Comparison of ENCODE assay signal across 30 mouse cellular contexts in the genomic region with DNA sequence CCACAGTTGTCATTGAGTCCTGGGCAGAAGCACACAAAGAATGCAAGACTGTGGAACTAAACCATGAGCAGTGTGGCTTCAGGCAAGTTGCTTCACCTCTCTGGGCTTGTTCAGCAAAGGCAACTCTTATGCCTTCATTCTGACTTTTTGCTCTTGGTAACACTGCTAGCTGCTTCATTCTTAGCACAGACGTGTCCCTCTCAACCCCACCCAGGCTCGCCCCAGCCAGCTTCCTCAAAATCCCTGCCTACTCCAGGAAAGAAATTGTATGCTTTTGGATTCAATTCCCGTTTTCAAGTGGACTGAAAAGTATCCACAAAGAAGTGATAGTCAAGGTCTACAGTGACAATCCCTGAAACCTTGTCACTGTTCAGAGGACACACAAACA. TPM values are rescaled to one million over a fixed set of nuclear protein-coding genes. Genes with fewer than 3 reads are reported as not detected.
DNase-seq lines count a peak whose midpoint lies in the region; ATAC-seq and TF ChIP-seq lines count a peak whose summit lies in the region.
"Had no signal": no experiment of that assay in that cellular context is flagged by ENCODE, and none has a peak within 500 bp of the region (broad histone marks: within the 10 kb centered on the region; RNA-seq: fewer than 3 reads in every experiment).

No protein-coding gene starts in this region.

- 10% methylated on average over 3 of the region's 3 CpGs for WGBS in bone marrow, adult 2 months
- WGBS in liver, embryonic 15.5 days (ENCODE audit: insufficient replicate concordance), result 11% methylated on average over 3 of the region's 3 CpGs

- H3K27ac ChIP-seq in bone marrow, adult 2 months (ENCODE audit: control insufficient read depth, insufficient read depth, low read depth, low read length, poor library complexity), result peak overlapping the region; percentile 36
- peak overlapping the region; percentile 58; the same call in 1 of the 2 replicates for H3K27ac ChIP-seq in liver, embryonic 15.5 days (replicated peaks)
- no peak overlapping the region for H3K27ac ChIP-seq in left cerebral cortex, adult 2 months
- H3K27ac ChIP-seq: embryonic facial prominence, embryonic 13.5 days; forebrain, embryonic 15.5 days; heart, embryonic 10.5 days; hindbrain, embryonic 10.5 days; intestine, embryonic 15.5 days; limb, embryonic 12.5 days; midbrain, embryonic 15.5 days; neural tube, embryonic 12.5 days; stomach, embryonic 15.5 days had no signal

- DNase-seq in heart, adult 11 months, result peak; percentile 92
- no peak for DNase-seq in heart, postnatal 36 days
- DNase-seq in right cerebral cortex, postnatal 10 days (ENCODE audit: low spot score in 2 of 2), result no peak
- DNase-seq in adrenal gland, postnatal 36 days, result no peak
- DNase-seq in left cerebral cortex, adult 2 months (ENCODE audit: extremely low spot score in 1 of 2, low spot score in 2 of 2), result no peak
- DNase-seq: adrenal gland, postnatal 25 days; cerebellum, adult 8-10 months; cerebellum, postnatal 36 days; embryo, embryonic 11 days; gastrocnemius, postnatal 36 days; kidney, adult 8-10 months; kidney, postnatal 14 days; layer of hippocampus, postnatal 36 days; right cerebral cortex, postnatal 25 days; thymus, adult 18-20 months; thymus, postnatal 4 days had no signal

- no peaks in the 10 kb centered on the region for H3K9me3 ChIP-seq in liver, embryonic 15.5 days (replicated peaks)
- H3K9me3 ChIP-seq: embryonic facial prominence, embryonic 13.5 days; forebrain, embryonic 15.5 days; heart, embryonic 10.5 days; hindbrain, embryonic 10.5 days; intestine, embryonic 15.5 days; limb, embryonic 12.5 days; midbrain, embryonic 15.5 days; neural tube, embryonic 12.5 days; stomach, embryonic 15.5 days had no signal

- TF ChIP-seq POLR2A in bone marrow, adult 2 months (IDR thresholded peaks at IDR 0.05; ENCODE audit: borderline replicate concordance, control insufficient read depth, low read depth, low read length), result no peak

- ATAC-seq in liver, embryonic 15.5 days (ENCODE audit: insufficient read depth), result no peak
- ATAC-seq in megakaryocyte progenitor cell, adult 5-6 weeks (replicated peaks; ENCODE audit: poor library complexity), result peak; percentile 2; the same call in 1 of the 2 replicates
- ATAC-seq: forebrain, embryonic 15.5 days; hindbrain, embryonic 16.5 days; intestine, embryonic 15.5 days; midbrain, embryonic 15.5 days had no signal

- H3K27me3 ChIP-seq in liver, embryonic 15.5 days, result 0 out of 2 replicates have a peak, but pooled peaks cover 4% of the 10 kb centered on the region
- H3K27me3 ChIP-seq: intestine, embryonic 15.5 days; stomach, embryonic 15.5 days had no signal

- H3K4me2 ChIP-seq in liver, embryonic 15.5 days, result no peak overlapping the region; the same call in 1 of the 2 replicates
- H3K4me2 ChIP-seq: embryonic facial prominence, embryonic 13.5 days; forebrain, embryonic 15.5 days; intestine, embryonic 15.5 days; limb, embryonic 12.5 days; midbrain, embryonic 15.5 days; neural tube, embryonic 12.5 days; stomach, embryonic 15.5 days had no signal

- H3K36me3 ChIP-seq in liver, embryonic 15.5 days (replicated peaks), result no peaks in the 10 kb centered on the region
- H3K36me3 ChIP-seq: embryonic facial prominence, embryonic 13.5 days; forebrain, embryonic 15.5 days; heart, embryonic 10.5 days; hindbrain, embryonic 10.5 days; intestine, embryonic 15.5 days; limb, embryonic 12.5 days; midbrain, embryonic 15.5 days; neural tube, embryonic 12.5 days; stomach, embryonic 15.5 days had no signal

- TF ChIP-seq CTCF in bone marrow, adult 2 months (IDR thresholded peaks at IDR 0.05; ENCODE audit: control insufficient read depth, insufficient read depth, low read length), result no peak
- TF ChIP-seq CTCF in left cerebral cortex, adult 2 months (IDR thresholded peaks at IDR 0.05), result no peak

- H3K4me1 ChIP-seq in bone marrow, adult 2 months (ENCODE audit: control insufficient read depth, insufficient read depth, low read length), result peaks cover 13% of the 10 kb centered on the region
- peaks cover 61% of the 10 kb centered on the region for H3K4me1 ChIP-seq in liver, embryonic 15.5 days (replicated peaks)
- H3K4me1 ChIP-seq: forebrain, embryonic 15.5 days; midbrain, embryonic 15.5 days; neural tube, embryonic 12.5 days had no signal

- intact Hi-C loops in heart, postnatal 36 days (cut with DNase I), result loop anchor here (2.0 to 5.0 kb wide), 3 partner anchors 19 to 82 kb away; partner anchors contain the start of gene Tle6
- intact Hi-C loops in left cerebral cortex, adult 2 months (cut with DNase I), result loop anchor here (2.0 kb wide), 1 partner anchor 13 kb away; no protein-coding TSS in a partner anchor

- no peak overlapping the region for H3K9ac ChIP-seq in liver, embryonic 15.5 days
- H3K9ac ChIP-seq: embryonic facial prominence, embryonic 13.5 days; forebrain, embryonic 15.5 days; intestine, embryonic 15.5 days; limb, embryonic 12.5 days; midbrain, embryonic 15.5 days; neural tube, embryonic 12.5 days; stomach, embryonic 15.5 days had no signal

- no peak overlapping the region for H3K4me3 ChIP-seq in bone marrow, adult 2 months (replicated peaks; ENCODE audit: control insufficient read depth, low read depth, low read length)
- no peak overlapping the region for H3K4me3 ChIP-seq in liver, embryonic 15.5 days (replicated peaks)
- H3K4me3 ChIP-seq in left cerebral cortex, adult 2 months, result no peak overlapping the region
- H3K4me3 ChIP-seq: embryonic facial prominence, embryonic 13.5 days; erythroblast, embryonic 14.5 days; forebrain, embryonic 15.5 days; heart, embryonic 10.5 days; hindbrain, embryonic 10.5 days; intestine, embryonic 15.5 days; limb, embryonic 12.5 days; midbrain, embryonic 15.5 days; neural tube, embryonic 12.5 days; stomach, embryonic 15.5 days had no signal

RNA-seq across cellular contexts. Expression of gene Gna15, which starts 4.1 kb away (rescaled TPM):
- total RNA-seq in heart, postnatal 36 days (2021), result under 1 TPM; 0.73 to 0.78 TPM
- polyA plus RNA-seq in bone marrow, adult 2 months (2011; ENCODE audit: insufficient read depth, insufficient read length, low replicate concordance, missing spikeins), result 5.4 and 9.4 TPM in 2 replicates
- polyA plus RNA-seq in liver, embryonic 15.5 days (2015; fragmentation: Nextera tagmentation; extraction: Ambion mirVana), result 4.3 and 5.6 TPM in 2 replicates
- 29.4 and 31.9 TPM in 2 replicates for total RNA-seq in megakaryocyte progenitor cell, adult 5-6 weeks (2015)
- total RNA-seq in megakaryocyte progenitor cell, adult 5-6 weeks (2017), result 28.7 and 28.9 TPM in 2 replicates
- 1 to 10 TPM; 1.0 to 1.3 TPM for total RNA-seq in adrenal gland, postnatal 36 days (2021)
- total RNA-seq in left cerebral cortex, adult 2 months (2021), result 1 to 10 TPM; 1.3 to 2.8 TPM

RNA-seq across cellular contexts. Expression of gene S1pr4, which starts 20.0 kb away (rescaled TPM):
- 1 to 10 TPM in 1 of 2 experiments, under 1 TPM in 1; 0.61 to 1.3 TPM for total RNA-seq in heart, postnatal 36 days (2021)
- 7.6 and 15.8 TPM in 2 replicates for polyA plus RNA-seq in bone marrow, adult 2 months (2011; ENCODE audit: insufficient read depth, insufficient read length, low replicate concordance, missing spikeins)
- polyA plus RNA-seq in liver, embryonic 15.5 days (2015; fragmentation: Nextera tagmentation; extraction: Ambion mirVana), result 4.1 and 5.4 TPM in 2 replicates
- total RNA-seq in megakaryocyte progenitor cell, adult 5-6 weeks (2015), result 8.3 and 8.9 TPM in 2 replicates
- 6.2 and 9.5 TPM in 2 replicates for total RNA-seq in megakaryocyte progenitor cell, adult 5-6 weeks (2017)
- total RNA-seq in adrenal gland, postnatal 36 days (2021), result 1 to 10 TPM; 1.1 to 1.2 TPM
- total RNA-seq in left cerebral cortex, adult 2 months (2021), result under 1 TPM; 0.56 to 0.70 TPM

RNA-seq across cellular contexts. Expression of gene Ncln, which starts 23.8 kb away (rescaled TPM):
- total RNA-seq in heart, postnatal 36 days (2021), result 10 to 100 TPM; 61.9 to 63.9 TPM
- polyA plus RNA-seq in bone marrow, adult 2 months (2011; ENCODE audit: insufficient read depth, insufficient read length, low replicate concordance, missing spikeins), result 30.2 and 61.0 TPM in 2 replicates
- 43.7 and 52.0 TPM in 2 replicates for polyA plus RNA-seq in liver, embryonic 15.5 days (2015; fragmentation: Nextera tagmentation; extraction: Ambion mirVana)
- total RNA-seq in megakaryocyte progenitor cell, adult 5-6 weeks (2015), result 81.2 and 99.2 TPM in 2 replicates
- 85.6 and 101 TPM in 2 replicates for total RNA-seq in megakaryocyte progenitor cell, adult 5-6 weeks (2017)
- 100 to 1,000 TPM; 123 to 125 TPM for total RNA-seq in adrenal gland, postnatal 36 days (2021)
- 10 to 100 TPM; 78.3 to 80.8 TPM for total RNA-seq in left cerebral cortex, adult 2 months (2021)

RNA-seq across cellular contexts. Expression of gene Gna11, which starts 25.0 kb away (rescaled TPM):
- 10 to 100 TPM; 50.7 to 51.7 TPM for total RNA-seq in heart, postnatal 36 days (2021)
- polyA plus RNA-seq in bone marrow, adult 2 months (2011; ENCODE audit: insufficient read depth, insufficient read length, low replicate concordance, missing spikeins), result 12.3 and 23.8 TPM in 2 replicates
- polyA plus RNA-seq in liver, embryonic 15.5 days (2015; fragmentation: Nextera tagmentation; extraction: Ambion mirVana), result 20.3 and 24.6 TPM in 2 replicates
- total RNA-seq in megakaryocyte progenitor cell, adult 5-6 weeks (2015), result 5.4 and 6.0 TPM in 2 replicates
- total RNA-seq in megakaryocyte progenitor cell, adult 5-6 weeks (2017), result 7.6 and 10.2 TPM in 2 replicates
- 10 to 100 TPM; 79.2 to 84.2 TPM for total RNA-seq in adrenal gland, postnatal 36 days (2021)
- total RNA-seq in left cerebral cortex, adult 2 months (2021), result 100 to 1,000 TPM; 106 to 110 TPM

RNA-seq across cellular contexts. Expression of gene Celf5, which starts 37.5 kb away (rescaled TPM):
- total RNA-seq in heart, postnatal 36 days (2021), result under 1 TPM in 1 of 2 experiments, not detected in 1; 0.24 TPM
- 0.72 TPM in 1 of 2 replicates, not detected in the other for polyA plus RNA-seq in bone marrow, adult 2 months (2011; ENCODE audit: insufficient read depth, insufficient read length, low replicate concordance, missing spikeins)
- 0.02 TPM in 1 of 2 replicates, not detected in the other for polyA plus RNA-seq in liver, embryonic 15.5 days (2015; fragmentation: Nextera tagmentation; extraction: Ambion mirVana)
- 0.10 TPM in 1 of 2 replicates, not detected in the other for total RNA-seq in megakaryocyte progenitor cell, adult 5-6 weeks (2015)
- total RNA-seq in megakaryocyte progenitor cell, adult 5-6 weeks (2017), result not detected in 2 replicates
- 1 to 10 TPM in 1 of 2 experiments, under 1 TPM in 1; 0.20 to 1.2 TPM for total RNA-seq in adrenal gland, postnatal 36 days (2021)
- 100 to 1,000 TPM; 284 to 288 TPM for total RNA-seq in left cerebral cortex, adult 2 months (2021)
- total RNA-seq: gastrocnemius, postnatal 36 days had no signal
- polyA plus RNA-seq: erythroblast, embryonic 14.5 days had no signal

Comparison
In these comparisons a context has a peak if more than half of its experiments do, and no peak if none do; other contexts are left out.
1. RNA of gene Gna15, which starts 4.1 kb away (total RNA-seq): 28.7 to 31.9 TPM in megakaryocyte progenitor cell, adult 5-6 weeks; 1.3 to 2.8 TPM in left cerebral cortex, adult 2 months, 1.0 to 1.3 TPM in adrenal gland, postnatal 36 days and 0.73 to 0.78 TPM in heart, postnatal 36 days; every median in the first group is over 4 times any median in the second.